34 mouse cellular contexts compared by ENCODE assay signal in the genomic region with DNA sequence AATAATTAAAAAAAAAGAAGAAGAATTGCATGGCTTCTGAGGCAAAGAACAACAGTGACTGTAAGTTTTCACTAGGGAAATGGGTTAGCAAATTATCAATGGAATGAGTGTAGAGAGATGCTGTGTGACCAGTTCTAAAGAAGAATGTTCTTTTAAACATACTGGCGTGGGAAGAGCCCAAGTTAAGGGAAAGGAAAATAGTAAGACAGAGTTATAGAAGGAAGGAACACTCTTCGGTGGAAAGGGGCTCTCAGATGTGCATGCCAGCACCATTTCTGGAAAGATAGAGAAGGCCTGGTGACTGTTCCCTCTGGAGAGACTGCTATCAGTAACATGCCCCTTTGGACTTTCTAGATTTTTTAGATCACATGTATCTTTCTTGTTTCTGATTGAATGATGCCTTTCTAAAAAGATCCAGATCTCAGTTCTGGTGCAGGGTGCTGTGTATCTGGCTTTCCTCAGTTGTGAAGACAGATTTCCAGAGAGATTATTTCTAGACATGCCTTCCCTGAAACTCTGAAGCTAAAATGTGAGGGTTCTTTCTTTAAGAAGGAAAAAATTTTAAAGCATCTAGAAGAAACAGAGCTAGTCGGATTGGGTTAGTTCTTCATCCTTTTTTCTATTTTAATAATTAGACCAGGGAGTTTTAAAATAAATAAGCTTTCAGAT.
"Had no signal": no experiment of that assay in that cellular context is flagged by ENCODE, and none has a peak within 500 bp of the region (broad histone marks: within the 10 kb centered on the region; RNA-seq: fewer than 3 reads in every experiment).

No protein-coding gene starts in this region.

- H3K9ac ChIP-seq: heart, embryonic 13.5 days; heart, embryonic 15.5 days; hindbrain, embryonic 12.5 days; hindbrain, embryonic 13.5 days; hindbrain, embryonic 14.5 days; hindbrain, embryonic 15.5 days; intestine, embryonic 15.5 days; kidney, embryonic 15.5 days had no signal

- H3K4me1 ChIP-seq: heart, embryonic 10.5 days; heart, embryonic 13.5 days; heart, embryonic 15.5 days; hindbrain, embryonic 10.5 days; hindbrain, embryonic 12.5 days; hindbrain, embryonic 13.5 days; hindbrain, embryonic 15.5 days; intestine, embryonic 15.5 days; kidney, embryonic 15.5 days had no signal

- H3K27ac ChIP-seq: heart, embryonic 10.5 days; heart, embryonic 13.5 days; heart, embryonic 15.5 days; hindbrain, embryonic 10.5 days; hindbrain, embryonic 12.5 days; hindbrain, embryonic 13.5 days; hindbrain, embryonic 14.5 days; hindbrain, embryonic 15.5 days; hindbrain, postnatal 0 days; intestine, embryonic 15.5 days; kidney, embryonic 15.5 days; kidney, postnatal 0 days; layer of hippocampus, adult 2 months had no signal

- H3K4me3 ChIP-seq: heart, embryonic 10.5 days; heart, embryonic 13.5 days; heart, embryonic 15.5 days; hindbrain, embryonic 10.5 days; hindbrain, embryonic 12.5 days; hindbrain, embryonic 13.5 days; hindbrain, embryonic 15.5 days; intestine, embryonic 15.5 days; kidney, embryonic 15.5 days; layer of hippocampus, adult 2 months had no signal

- DNase-seq: heart, postnatal 10 days; heart, postnatal 14 days; heart, postnatal 36 days; heart, postnatal 4 days; kidney, adult 11 months; kidney, adult 18-20 months; kidney, adult 2 months; kidney, adult 8-10 months; kidney, adult 9 months; kidney, postnatal 10 days; kidney, postnatal 14 days; kidney, postnatal 25 days; kidney, postnatal 36 days; kidney, postnatal 4 days; layer of hippocampus, adult 9-11 months; layer of hippocampus, postnatal 36 days had no signal

- H3K9me3 ChIP-seq: heart, embryonic 10.5 days; heart, embryonic 13.5 days; heart, embryonic 15.5 days; hindbrain, embryonic 10.5 days; hindbrain, embryonic 12.5 days; hindbrain, embryonic 15.5 days; intestine, embryonic 15.5 days; kidney, embryonic 15.5 days had no signal

- H3K36me3 ChIP-seq: heart, embryonic 10.5 days; heart, embryonic 13.5 days; heart, embryonic 15.5 days; hindbrain, embryonic 10.5 days; hindbrain, embryonic 12.5 days; hindbrain, embryonic 13.5 days; hindbrain, embryonic 15.5 days; intestine, embryonic 15.5 days; kidney, embryonic 15.5 days had no signal

- ATAC-seq: hindbrain, embryonic 16.5 days; hindbrain, postnatal 0 days; inflammation-experienced regulatory T-cells, adult 6 months; intestine, embryonic 15.5 days; intestine, embryonic 16.5 days; intestine, postnatal 0 days had no signal

- H3K4me2 ChIP-seq: heart, embryonic 11.5 days; heart, embryonic 13.5 days; heart, embryonic 15.5 days; hindbrain, embryonic 12.5 days; hindbrain, embryonic 13.5 days; hindbrain, embryonic 14.5 days; hindbrain, embryonic 15.5 days; intestine, embryonic 15.5 days; kidney, embryonic 15.5 days had no signal

- H3K27me3 ChIP-seq: heart, embryonic 13.5 days; heart, embryonic 15.5 days; hindbrain, embryonic 12.5 days; hindbrain, embryonic 13.5 days; hindbrain, embryonic 15.5 days; intestine, embryonic 15.5 days; kidney, embryonic 15.5 days had no signal
